Mouse (Mus musculus): ENCODE results near the gene Ddx5.

DNA sequence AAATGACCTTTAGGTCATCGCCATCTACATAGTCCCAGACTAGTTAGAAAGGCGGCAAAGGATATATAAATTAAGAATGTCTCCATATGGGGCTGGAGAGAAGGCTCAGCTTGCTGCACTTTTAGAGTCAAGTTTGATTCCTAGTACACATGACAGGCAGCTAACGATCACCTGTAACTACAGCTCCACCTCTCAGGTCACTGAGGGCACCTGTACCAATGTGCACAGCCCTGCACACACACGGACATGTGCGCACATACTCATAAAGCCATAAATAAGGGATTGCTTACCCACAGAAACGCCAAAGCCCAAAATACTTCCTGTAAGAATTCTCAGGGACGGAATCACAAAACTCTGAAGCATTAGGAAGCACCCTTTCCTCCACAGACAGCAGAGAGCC, 39.1 kb upstream of the Ddx5 start:
- TF ChIP-seq CTCF (IDR thresholded peaks at IDR 0.05; ENCODE audit: extremely low read depth, insufficient read length, insufficient replicate concordance, low read depth, low read length) (no peak), POLR2A (IDR thresholded peaks at IDR 0.05; ENCODE audit: low read depth, low read length) (no peak)

All from small intestine, adult 2 months (tissue).